Mouse (Mus musculus) lung, embryonic 14.5 days (tissue): ENCODE results near the gene Cacna2d1. TPM values are rescaled to one million over a fixed set of nuclear protein-coding genes. Genes with fewer than 3 reads are reported as not detected.

Experiments
- ATAC-seq: fragments of 200-750 bp; cut with Nextera tagmentation; 2 replicates; pipeline ENCODE4 v1.8.0; 2017; ENCODE audit warnings: mild to moderate bottlenecking, moderate TSS enrichment, moderate library complexity; ENCODE audit not compliant: insufficient read depth
- DNase-seq: peaks from one replicate; pipeline ENCODE4 v3.0.0-alpha.2; 2015
- H3K27ac ChIP-seq: fragments of 300-500 bp; sonication (generic); 2 replicates; pipeline ENCODE4 v1.5.1; 2014; ENCODE audit warnings: low read depth, mild to moderate bottlenecking, moderate library complexity
- H3K27me3 ChIP-seq: fragments of 300-500 bp; sonication (generic); 2 replicates; pipeline ENCODE4 v1.6.1; 2014; ENCODE audit warnings: low read length, control low read depth; ENCODE audit not compliant: insufficient read depth
- H3K36me3 ChIP-seq: fragments of 300-500 bp; sonication (generic); 2 replicates; pipeline ENCODE4 v1.6.1; 2014; ENCODE audit warnings: control low read depth; ENCODE audit not compliant: insufficient read depth
- H3K4me1 ChIP-seq: fragments of 300-500 bp; sonication (generic); 2 replicates; pipeline ENCODE4 v1.6.1; 2014; ENCODE audit warnings: antibody characterized with exemption, control low read depth; ENCODE audit not compliant: insufficient read depth
- H3K4me2 ChIP-seq: fragments of 300-500 bp; sonication (generic); 2 replicates; pipeline ENCODE4 v1.6.1; 2014; ENCODE audit warnings: mild to moderate bottlenecking
- H3K4me3 ChIP-seq: fragments of 300-500 bp; sonication (generic); 2 replicates; pipeline ENCODE4 v1.5.1; 2014; ENCODE audit warnings: low read depth, low read length
- H3K9ac ChIP-seq: fragments of 300-500 bp; sonication (generic); 2 replicates; pipeline ENCODE4 v1.6.1; 2014
- H3K9me3 ChIP-seq: fragments of 300-500 bp; sonication (generic); 2 replicates; pipeline ENCODE4 v1.6.1; 2016; ENCODE audit warnings: low read depth, low read length, control low read depth
- CTCF ChIP-seq: IDR thresholded peaks from 2 replicates; pipeline ENCODE4 v1.5.1; 2016; ENCODE audit warnings: antibody characterized with exemption, low read depth
- WGBS: fragments of 180-500 bp; shearing (Covaris S2); extraction: QIAGEN DNeasy Blood & Tissue Kit; methylation state at CpG from one replicate; pipeline ENCODE4 v1.1.7; 2014; 5-methylcytosine and 5-hydroxymethylcytosine counted together
- polyA plus RNA-seq: library from polyadenylated mRNA; unstranded; fragments of >200 nt; fragmentation: Nextera tagmentation; extraction: Ambion mirVana; gene quantifications from 2 replicates; pipeline ENCODE4 v1.2.1, GENCODE M21; 2014

Cacna2d1 gene
- polyA plus RNA-seq, 1 experiment from 2014 or later: 15.6 TPM

- no peak for DNase-seq
- no peak overlapping the region for H3K4me2 ChIP-seq
- no peak for TF ChIP-seq CTCF
These were observed 301.4 kb downstream of the Cacna2d1 start for GRCm38 (mm10) chr5:16235864-16236263.

GRCm38 (mm10) chr5:16236608-16237007 lies 302.1 kb downstream of the Cacna2d1 start:
- no peaks in the 10 kb centered on the region for H3K4me1 ChIP-seq
- 74% methylated on average over 4 of the region's 4 CpGs for WGBS
- ATAC-seq (no peak), DNase-seq (no peak)
- no peak overlapping the region for H3K4me2 ChIP-seq
- H3K9ac ChIP-seq: no peak overlapping the region
- H3K27me3 ChIP-seq: no peaks in the 10 kb centered on the region
- no peak overlapping the region for H3K27ac ChIP-seq
- no peak overlapping the region for H3K4me3 ChIP-seq
- H3K9me3 ChIP-seq: no peaks in the 10 kb centered on the region
- TF ChIP-seq CTCF: no peak
- no peaks in the 10 kb centered on the region for H3K36me3 ChIP-seq

More at GRCm38 (mm10) chr5:16235864-16236263, 301.4 kb downstream of the Cacna2d1 start:
- H3K36me3 ChIP-seq: no peaks in the 10 kb centered on the region
- H3K27ac ChIP-seq: no peak overlapping the region
- no peaks in the 10 kb centered on the region for H3K9me3 ChIP-seq
- no peak overlapping the region for H3K4me3 ChIP-seq
- no peaks in the 10 kb centered on the region for H3K27me3 ChIP-seq
- no peak overlapping the region for H3K9ac ChIP-seq
- WGBS: 80% methylated on average over 2 of the region's 2 CpGs
- no peaks in the 10 kb centered on the region for H3K4me1 ChIP-seq
- no peak for ATAC-seq

- H3K36me3 ChIP-seq: no peaks in the 10 kb centered on the region
- H3K4me2 ChIP-seq: no peak overlapping the region
- H3K4me3 ChIP-seq: no peak overlapping the region
- no peak overlapping the region for H3K27ac ChIP-seq
- H3K27me3 ChIP-seq: no peaks in the 10 kb centered on the region
- DNase-seq (peak; percentile 80), ATAC-seq (peak; percentile 66; the same call in 1 of the 2 replicates)
- no peaks in the 10 kb centered on the region for H3K4me1 ChIP-seq
- TF ChIP-seq CTCF: no peak
- no peak overlapping the region for H3K9ac ChIP-seq
- no peaks in the 10 kb centered on the region for H3K9me3 ChIP-seq
- WGBS: 32% methylated on average over 5 of the region's 5 CpGs
These were observed 303.5 kb downstream of the Cacna2d1 start for GRCm38 (mm10) chr5:16237972-16238371.

GRCm38 (mm10) chr5:16240255-16240654 lies 305.8 kb downstream of the Cacna2d1 start:
- Histone ChIP-seq H3K4me1 (no peaks in the 10 kb centered on the region), H3K9ac (no peak overlapping the region), H3K9me3 (no peaks in the 10 kb centered on the region), H3K36me3 (no peaks in the 10 kb centered on the region), H3K27me3 (no peaks in the 10 kb centered on the region), H3K4me2 (no peak overlapping the region), H3K27ac (no peak overlapping the region), H3K4me3 (no peak overlapping the region)
- DNase-seq: no peak
- TF ChIP-seq CTCF: no peak
- no peak for ATAC-seq
- WGBS: 82% methylated on average over 3 of the region's 3 CpGs

- no peak overlapping the region for H3K27ac ChIP-seq
- H3K9ac ChIP-seq: no peak overlapping the region
- no peak for TF ChIP-seq CTCF
- WGBS: 66% methylated on average over 2 of the region's 2 CpGs
- DNase-seq (no peak), ATAC-seq (no peak)
- H3K36me3 ChIP-seq: no peaks in the 10 kb centered on the region
- no peak overlapping the region for H3K4me2 ChIP-seq
- no peak overlapping the region for H3K4me3 ChIP-seq
- H3K4me1 ChIP-seq: no peaks in the 10 kb centered on the region
- no peaks in the 10 kb centered on the region for H3K9me3 ChIP-seq
- H3K27me3 ChIP-seq: no peaks in the 10 kb centered on the region
These were observed 309.1 kb downstream of the Cacna2d1 start for GRCm38 (mm10) chr5:16243599-16243998.

GRCm38 (mm10) chr5:16252738-16253513 lies 318.4 kb downstream of the Cacna2d1 start:
- no peak for TF ChIP-seq CTCF
- H3K36me3 ChIP-seq: no peaks in the 10 kb centered on the region
- H3K4me2 ChIP-seq: no peak overlapping the region
- no peaks in the 10 kb centered on the region for H3K4me1 ChIP-seq
- no peak for DNase-seq
- no peak overlapping the region for H3K9ac ChIP-seq
- H3K27me3 ChIP-seq: no peaks in the 10 kb centered on the region
- ATAC-seq: no peak
- H3K9me3 ChIP-seq: no peaks in the 10 kb centered on the region
- no peak overlapping the region for H3K27ac ChIP-seq
- no peak overlapping the region for H3K4me3 ChIP-seq
- WGBS: 80% methylated on average over 6 of the region's 6 CpGs

- no peak for TF ChIP-seq CTCF
- ATAC-seq: no peak
- 79% methylated on average over 1 of the region's 1 CpGs for WGBS
These were observed 319.3 kb downstream of the Cacna2d1 start for GRCm38 (mm10) chr5:16253768-16254167.

More at GRCm38 (mm10) chr5:16253768-16254167, 319.3 kb downstream of the Cacna2d1 start:
- H3K4me1 ChIP-seq: no peaks in the 10 kb centered on the region
- no peak overlapping the region for H3K4me3 ChIP-seq
- DNase-seq: no peak
- no peak overlapping the region for H3K9ac ChIP-seq
- H3K36me3 ChIP-seq: no peaks in the 10 kb centered on the region
- H3K4me2 ChIP-seq: no peak overlapping the region
- no peaks in the 10 kb centered on the region for H3K9me3 ChIP-seq
- H3K27ac ChIP-seq: no peak overlapping the region
- no peaks in the 10 kb centered on the region for H3K27me3 ChIP-seq
